Mouse (Mus musculus) embryonic facial prominence, embryonic 11.5 days (tissue): ENCODE results near the gene Mia2. TPM values are rescaled to one million over a fixed set of nuclear protein-coding genes. Genes with fewer than 3 reads are reported as not detected.
A peak's percentile ranks its signal among the peaks of the same experiment; 100 is the strongest.

Experiments
- ATAC-seq: fragments of 200-750 bp; cut with Nextera tagmentation; replicated peaks from 2 replicates; pipeline ENCODE4 v1.8.0; 2017; ENCODE audit warnings: low read depth; ENCODE audit not compliant: insufficient number of reproducible peaks, low FRiP score, low TSS enrichment
- DNase-seq: peaks from one replicate; pipeline ENCODE4 v3.0.0-alpha.2; 2015; ENCODE audit warnings: low spot score
- H3K27ac ChIP-seq: fragments of 300-500 bp; sonication (generic); replicated peaks from 2 replicates; pipeline ENCODE4 v1.5.1; 2014; ENCODE audit warnings: mild to moderate bottlenecking, low read depth, low read length, control low read depth
- H3K27me3 ChIP-seq: fragments of 300-500 bp; sonication (generic); 2 replicates; pipeline ENCODE4 v1.6.1; 2014; ENCODE audit warnings: mild to moderate bottlenecking, low read length, moderate library complexity, mixed read lengths; ENCODE audit not compliant: control insufficient read depth, insufficient read depth
- H3K36me3 ChIP-seq: fragments of 300-500 bp; sonication (generic); replicated peaks from 2 replicates; pipeline ENCODE4 v1.6.1; 2014; ENCODE audit warnings: low read depth, mild to moderate bottlenecking, low read length, moderate library complexity, mixed read lengths; ENCODE audit not compliant: control insufficient read depth, insufficient read depth
- H3K4me1 ChIP-seq: fragments of 300-500 bp; sonication (generic); 2 replicates; pipeline ENCODE4 v1.6.1; 2014; ENCODE audit warnings: low read length, mixed read lengths; ENCODE audit not compliant: control insufficient read depth, insufficient read depth
- H3K4me2 ChIP-seq: fragments of 300-500 bp; sonication (generic); 2 replicates; pipeline ENCODE4 v1.6.1; 2014; ENCODE audit warnings: low read depth, mild to moderate bottlenecking, control low read depth, low read length, moderate library complexity
- H3K4me3 ChIP-seq: fragments of 300-500 bp; sonication (generic); 2 replicates; pipeline ENCODE4 v1.5.1; 2014; ENCODE audit warnings: low read depth, low read length, control low read depth
- H3K9ac ChIP-seq: fragments of 300-500 bp; sonication (generic); replicated peaks from 2 replicates; pipeline ENCODE4 v1.6.1; 2014; ENCODE audit warnings: mild to moderate bottlenecking, control low read depth, low read length
- H3K9me3 ChIP-seq: fragments of 300-500 bp; sonication (generic); replicated peaks from 2 replicates; pipeline ENCODE4 v1.6.1; 2016; ENCODE audit warnings: mild to moderate bottlenecking, low read length, inconsistent platforms, mixed read lengths; ENCODE audit not compliant: control insufficient read depth
- WGBS: fragments of 180-500 bp; shearing (Covaris S2); extraction: QIAGEN DNeasy Blood & Tissue Kit; methylation state at CpG from one replicate; pipeline ENCODE4 v1.1.7; 2014; 5-methylcytosine and 5-hydroxymethylcytosine counted together
- polyA plus RNA-seq: library from polyadenylated mRNA; unstranded; fragments of >200 nt; fragmentation: Nextera tagmentation; extraction: Ambion mirVana; gene quantifications from 2 replicates; pipeline ENCODE4 v1.2.1, GENCODE M21; 2014

Mia2 gene
- polyA plus RNA-seq, 1 experiment from 2014 or later: 71.9 TPM

GRCm38 (mm10) chr12:59137031-59137430 lies 41.4 kb downstream of the Mia2 start:
- Histone ChIP-seq H3K4me1 (no peaks in the 10 kb centered on the region; the same call in 1 of the 2 replicates), H3K27me3 (no peaks in the 10 kb centered on the region), H3K9me3 (no peaks in the 10 kb centered on the region), H3K9ac (no peak overlapping the region), H3K4me2 (no peak overlapping the region), H3K4me3 (no peak overlapping the region), H3K36me3 (no peaks in the 10 kb centered on the region; the same call in 1 of the 2 replicates), H3K27ac (no peak overlapping the region)
- no peak for DNase-seq
- WGBS: 87% methylated on average over 6 of the region's 6 CpGs
- ATAC-seq: no peak

GRCm38 (mm10) chr12:59139372-59139771 lies 43.8 kb downstream of the Mia2 start:
- Histone ChIP-seq H3K9me3 (no peaks in the 10 kb centered on the region), H3K27ac (no peak overlapping the region), H3K4me1 (no peaks in the 10 kb centered on the region), H3K4me2 (no peak overlapping the region), H3K9ac (no peak overlapping the region), H3K4me3 (no peak overlapping the region), H3K27me3 (no peaks in the 10 kb centered on the region), H3K36me3 (no peaks in the 10 kb centered on the region; the same call in none of the 2 replicates)
- 85% methylated on average over 2 of the region's 2 CpGs for WGBS
- DNase-seq (no peak), ATAC-seq (no peak)

GRCm38 (mm10) chr12:59145130-59145529 lies 49.5 kb downstream of the Mia2 start:
- ATAC-seq (no peak), DNase-seq (no peak)
- Histone ChIP-seq H3K36me3 (peaks cover 3% of the 10 kb centered on the region; the same call in 1 of the 2 replicates), H3K27me3 (no peaks in the 10 kb centered on the region), H3K4me3 (no peak overlapping the region), H3K27ac (no peak overlapping the region), H3K4me1 (no peaks in the 10 kb centered on the region), H3K9ac (no peak overlapping the region), H3K9me3 (no peaks in the 10 kb centered on the region), H3K4me2 (no peak overlapping the region)

GRCm38 (mm10) chr12:59149691-59150090 lies 54.1 kb downstream of the Mia2 start:
- Histone ChIP-seq H3K4me3 (no peak overlapping the region), H3K4me2 (no peak overlapping the region), H3K27ac (no peak overlapping the region), H3K27me3 (no peaks in the 10 kb centered on the region), H3K4me1 (no peaks in the 10 kb centered on the region), H3K9ac (no peak overlapping the region), H3K9me3 (no peaks in the 10 kb centered on the region), H3K36me3 (peaks cover 3% of the 10 kb centered on the region; the same call in 1 of the 2 replicates)
- ATAC-seq (no peak), DNase-seq (no peak)
- WGBS: 90% methylated on average over 4 of the region's 4 CpGs

- H3K9ac ChIP-seq: no peak overlapping the region
- H3K9me3 ChIP-seq: no peaks in the 10 kb centered on the region
- no peak overlapping the region for H3K4me2 ChIP-seq
- no peaks in the 10 kb centered on the region for H3K27me3 ChIP-seq
- WGBS: 33% methylated on average over 2 of the region's 2 CpGs
- H3K4me3 ChIP-seq: no peak overlapping the region
- peaks cover 3% of the 10 kb centered on the region; the same call in 1 of the 2 replicates for H3K36me3 ChIP-seq
- H3K4me1 ChIP-seq: no peaks in the 10 kb centered on the region
- ATAC-seq: no peak
- DNase-seq: no peak
- no peak overlapping the region for H3K27ac ChIP-seq
Observed at GRCm38 (mm10) chr12:59161091-59161490, 65.5 kb downstream of the Mia2 start.

GRCm38 (mm10) chr12:59162797-59163196 lies 67.2 kb downstream of the Mia2 start:
- no peaks in the 10 kb centered on the region for H3K4me1 ChIP-seq
- DNase-seq (no peak), ATAC-seq (no peak)
- 97% methylated on average over 2 of the region's 2 CpGs for WGBS
- no peak overlapping the region for H3K4me3 ChIP-seq
- no peak overlapping the region for H3K4me2 ChIP-seq
- H3K9ac ChIP-seq: no peak overlapping the region
- H3K27ac ChIP-seq: no peak overlapping the region
- H3K27me3 ChIP-seq: no peaks in the 10 kb centered on the region
- peaks cover 3% of the 10 kb centered on the region; the same call in 1 of the 2 replicates for H3K36me3 ChIP-seq
- no peaks in the 10 kb centered on the region for H3K9me3 ChIP-seq

GRCm38 (mm10) chr12:59164522-59164921 lies 68.9 kb downstream of the Mia2 start:
- Histone ChIP-seq H3K4me3 (no peak overlapping the region), H3K4me2 (no peak overlapping the region), H3K4me1 (no peaks in the 10 kb centered on the region), H3K27me3 (no peaks in the 10 kb centered on the region), H3K36me3 (peaks cover 3% of the 10 kb centered on the region; the same call in 1 of the 2 replicates), H3K9me3 (no peaks in the 10 kb centered on the region), H3K27ac (no peak overlapping the region), H3K9ac (no peak overlapping the region)
- ATAC-seq (no peak), DNase-seq (no peak)
- 94% methylated on average over 6 of the region's 6 CpGs for WGBS

GRCm38 (mm10) chr12:59166557-59166956 lies 71.0 kb downstream of the Mia2 start:
- WGBS: 91% methylated on average over 4 of the region's 4 CpGs
- Histone ChIP-seq H3K4me1 (no peaks in the 10 kb centered on the region), H3K27me3 (no peaks in the 10 kb centered on the region), H3K9me3 (no peaks in the 10 kb centered on the region), H3K27ac (no peak overlapping the region), H3K4me3 (no peak overlapping the region), H3K9ac (no peak overlapping the region), H3K36me3 (peaks cover 3% of the 10 kb centered on the region; the same call in 1 of the 2 replicates), H3K4me2 (no peak overlapping the region)
- DNase-seq: no peak
- 0 out of 2 replicates have a peak, but pooled peaks have one; percentile 34 for ATAC-seq
